Mouse (Mus musculus): ENCODE measurements around the gene Snap47.

- TF ChIP-seq CTCF (IDR thresholded peaks at IDR 0.05; ENCODE audit: low read depth, low read length) (no peak), POLR2A (IDR thresholded peaks at IDR 0.05; ENCODE audit: borderline replicate concordance, low read depth, low read length) (no peak)
Measured at GRCm38 (mm10) chr11:59421967-59422366, 29.0 kb downstream of the Snap47 start.

All from bone marrow macrophage, adult 2 months (primary cell).